Mouse (Mus musculus): ENCODE measurements at regions not wholly inside any gene's neighbourhood (a gene's known extent, or its start where the extent isn't known, plus 50 kb on each side); places are given as distances from the start of the nearest gene placed in this dataset.

- DNase-seq (ENCODE audit: low spot score) = peak; percentile 21
- H3K36me3 ChIP-seq (ENCODE audit: control insufficient read depth, insufficient read depth, low read length) = no peaks in the 10 kb centered on the region
- H3K9ac ChIP-seq (ENCODE audit: low read depth, low read length, severe bottlenecking) = no peak overlapping the region
- no peak overlapping the region for H3K4me2 ChIP-seq (replicated peaks; ENCODE audit: low read depth, low read length, severe bottlenecking)
- H3K4me1 ChIP-seq (ENCODE audit: control insufficient read depth, insufficient read depth, low read length) = no peaks in the 10 kb centered on the region
- no peak overlapping the region for H3K4me3 ChIP-seq (replicated peaks; ENCODE audit: low read length)
- no peaks in the 10 kb centered on the region for H3K27me3 ChIP-seq (ENCODE audit: control insufficient read depth, insufficient read depth, low read length)
- no peak for ATAC-seq (ENCODE audit: low FRiP score, low read depth)
- no peak for TF ChIP-seq POLR2A (IDR thresholded peaks at IDR 0.05; ENCODE audit: borderline replicate concordance, extremely low read depth, insufficient read depth, insufficient read length)
- 28% methylated on average over 1 of the region's 1 CpGs for WGBS
- no peak overlapping the region for H3K27ac ChIP-seq (replicated peaks; ENCODE audit: low read depth, low read length)
- no peaks in the 10 kb centered on the region for H3K9me3 ChIP-seq (ENCODE audit: control insufficient read depth, low read length)
Measured at GRCm38 (mm10) chr17:41757670-41758069, 558.1 kb upstream of the Ptchd4 start.

Data from limb, embryonic 14.5 days (tissue).